Mouse (Mus musculus) heart, postnatal 4 days (tissue): Measurements from ENCODE around the gene Ssxb2. TPM values are rescaled to one million over a fixed set of nuclear protein-coding genes. Genes with fewer than 3 reads are reported as not detected.
"Not testable (repeated sequence)": the region's sequence is repeated elsewhere in the genome, so short reads cannot be mapped to it uniquely, and the experiment has no call there.

Experiments
- DNase-seq: peaks from one replicate; pipeline ENCODE4 v3.0.0; 2021
- total RNA-seq, 2 experiments: library from RNA; stranded (reverse); gene quantifications; 2 replicates each; pipeline ENCODE4 v1.2.3; 2021

The Ssxb2 gene
- total RNA-seq: not detected

DNA sequence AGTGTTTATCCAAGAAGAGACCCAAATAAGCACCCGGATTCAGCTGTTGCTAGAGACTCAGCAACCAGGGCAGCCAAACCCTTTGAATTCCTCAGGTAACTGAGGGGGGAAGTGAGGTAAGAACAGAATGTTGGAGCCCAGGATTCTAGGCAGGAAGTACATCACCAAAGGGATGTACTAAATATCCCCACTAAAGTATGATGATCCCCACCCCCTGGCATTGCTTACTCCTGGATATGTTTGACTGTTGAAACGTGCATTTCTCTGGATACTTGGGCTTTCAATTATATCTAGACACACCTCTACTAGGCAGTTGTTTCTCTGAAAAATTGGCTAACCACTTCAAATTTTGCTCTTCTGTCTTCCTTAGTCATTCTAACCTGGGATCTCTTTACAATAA lies at the start of gene Ssxb2:
TSS of gene Ssxb2 (minus strand) at position 101 of the 400 bp plus-strand sequence.
- not testable (repeated sequence) for DNase-seq

- not testable (repeated sequence) for DNase-seq
Measured at GRCm38 (mm10) chrX:8413005-8413404, 48.5 kb downstream of the Ssxb2 start, which contains the start of gene Ssxb1. Gene Ssxb1 (plus strand): TSS chrX:8413305.

Other genes with a start within 250 kb of the Ssxb2 start
- gene Ftsj1, start 209.3 kb downstream of the Ssxb2 start, total RNA-seq: 10 to 100 TPM; 14.6 to 15.6 TPM
- 1 to 10 TPM; 2.5 to 3.2 TPM for gene Slc38a5, start 190.6 kb downstream of the Ssxb2 start, total RNA-seq
- not detected for gene Ssxb10, start 134.3 kb downstream of the Ssxb2 start, total RNA-seq
- gene Ssxb9, start 94.7 kb downstream of the Ssxb2 start, total RNA-seq: not detected
- not detected for gene Ssxb1, start 48.4 kb downstream of the Ssxb2 start, total RNA-seq
- gene Gm14459, start 63.2 kb upstream of the Ssxb2 start, total RNA-seq: not detected
- gene Ssxb6, start 86.5 kb upstream of the Ssxb2 start, total RNA-seq: not detected
- gene Ssxb3, start 130.1 kb upstream of the Ssxb2 start, total RNA-seq: not detected
- not detected for gene Ssxb8, start 229.1 kb upstream of the Ssxb2 start, total RNA-seq